Mouse (Mus musculus) adrenal gland, postnatal 25 days (tissue): ENCODE measurements around the gene Slc10a7. TPM values are rescaled to one million over a fixed set of nuclear protein-coding genes. Genes with fewer than 3 reads are reported as not detected.
"Not testable (repeated sequence)": the region's sequence is repeated elsewhere in the genome, so short reads cannot be mapped to it uniquely, and the experiment has no call there.

Source experiments
- DNase-seq: peaks from one replicate; pipeline ENCODE4 v3.0.0; 2021; ENCODE audit warnings: mixed read lengths
- total RNA-seq: library from RNA; stranded (reverse); gene quantifications from 2 replicates; pipeline ENCODE4 v1.2.3, GENCODE M21; 2021

Gene Slc10a7
- total RNA-seq, 1 experiment from 2014 or later, result 20.6 TPM

DNA sequence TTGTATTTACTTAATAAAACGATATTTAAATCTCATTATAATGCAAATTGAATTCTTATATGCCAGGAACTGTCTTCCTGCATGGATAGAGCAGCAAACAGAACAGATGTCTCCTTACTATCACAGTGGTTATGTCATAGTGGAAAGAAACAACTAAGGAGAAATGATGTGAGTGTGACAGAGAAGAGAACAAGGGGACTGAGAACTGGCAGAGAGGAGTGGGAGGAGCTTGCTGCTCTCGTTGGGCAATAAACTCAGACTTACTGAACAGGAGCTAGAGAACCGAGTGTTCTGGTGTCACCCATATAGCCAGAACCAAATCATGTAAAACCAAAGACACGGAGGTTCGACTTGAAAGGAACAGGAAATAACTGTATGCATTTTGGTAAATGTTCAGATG lies 158.3 kb downstream of the Slc10a7 start:
- no peak for DNase-seq

DNA sequence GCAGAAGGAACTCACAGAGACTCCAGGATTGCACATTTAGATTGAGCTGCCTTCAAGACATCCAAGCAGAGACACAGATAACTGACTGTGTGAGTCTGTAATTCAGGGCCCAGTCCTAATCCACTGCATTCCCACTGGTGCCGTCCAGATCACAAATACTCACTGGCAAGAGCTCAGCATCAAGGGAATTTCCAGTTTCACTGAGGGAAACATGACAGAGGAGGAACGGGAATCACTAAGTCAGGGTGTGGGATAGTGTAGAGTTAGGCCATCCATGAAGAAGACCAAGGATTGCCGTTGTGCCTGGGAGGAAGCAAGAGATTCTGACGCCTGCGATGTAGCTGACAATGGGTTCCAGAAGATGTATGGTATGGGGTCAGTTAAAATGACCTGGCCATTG lies 159.1 kb downstream of the Slc10a7 start:
- no peak for DNase-seq

DNA sequence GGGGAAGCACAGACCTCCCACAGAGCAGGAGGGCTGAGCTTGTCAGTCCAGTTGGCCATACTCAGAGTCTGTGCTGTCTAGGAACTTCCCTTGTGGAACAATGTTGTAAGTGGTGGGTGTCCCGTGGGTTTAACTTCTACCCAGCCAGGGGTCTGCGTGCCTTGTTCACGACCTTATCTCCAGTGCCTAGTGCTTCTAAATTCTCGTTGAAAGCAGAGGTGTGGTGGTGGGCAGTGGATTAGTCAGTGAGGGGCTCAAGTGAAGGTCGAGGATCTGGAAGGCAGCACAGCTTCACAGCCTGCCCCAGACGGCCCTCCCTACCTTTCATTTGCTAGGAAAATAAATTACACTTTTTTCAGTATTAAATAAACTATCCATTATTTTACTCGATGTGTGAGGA lies 161.1 kb downstream of the Slc10a7 start:
- no peak for DNase-seq

DNA sequence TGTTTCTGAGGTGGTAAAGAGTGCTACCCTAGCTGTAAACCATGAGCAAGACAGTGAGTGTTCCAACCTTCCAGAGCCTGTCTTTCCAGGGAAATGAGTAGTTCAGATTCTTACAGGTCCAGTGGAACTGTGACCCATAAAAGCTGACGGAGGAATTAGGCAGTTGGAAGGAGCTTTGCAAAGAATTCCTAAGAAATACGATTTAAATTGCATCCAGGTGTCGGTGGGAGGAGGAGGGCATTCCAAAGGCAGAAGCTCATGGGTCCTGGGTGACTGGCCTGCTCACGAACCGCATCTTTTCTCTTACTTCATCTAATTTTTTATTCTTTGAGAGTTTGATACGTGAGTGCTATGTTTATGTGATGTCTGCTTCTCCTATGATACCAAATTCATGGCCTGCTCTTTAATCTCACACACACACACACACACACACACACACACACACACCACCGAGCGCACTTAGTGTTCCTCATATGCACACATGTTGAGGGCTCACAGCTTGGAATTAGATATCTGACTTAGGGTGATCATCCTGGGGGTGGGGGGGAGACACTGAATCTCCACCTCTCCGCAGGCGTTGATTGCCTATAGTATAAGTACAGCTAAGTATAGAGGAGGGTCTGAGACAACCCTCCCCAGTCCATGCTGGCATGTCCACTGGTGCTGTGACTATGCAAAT lies 169.5 kb downstream of the Slc10a7 start:
- DNase-seq, result no peak

DNA sequence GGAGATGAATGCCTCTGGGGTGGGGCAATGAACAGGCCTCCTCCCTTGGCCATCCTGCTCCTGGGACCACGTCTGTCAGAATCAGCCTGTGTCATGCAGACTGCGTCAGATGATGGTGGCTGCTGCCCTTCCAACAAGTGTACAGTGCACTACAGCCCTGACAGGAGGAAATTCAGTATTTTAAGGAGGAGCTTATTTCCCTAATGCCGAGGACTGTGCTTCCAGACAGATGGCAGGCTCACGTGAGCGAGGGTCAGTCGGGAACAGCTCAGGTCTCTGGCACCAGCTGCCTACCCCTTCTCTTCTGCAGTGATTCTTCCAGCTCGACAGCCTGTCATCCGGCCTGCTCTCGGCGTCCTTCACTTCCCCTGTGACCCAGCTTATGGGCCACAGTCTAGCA lies 181.6 kb downstream of the Slc10a7 start:
- DNase-seq, result no peak

DNA sequence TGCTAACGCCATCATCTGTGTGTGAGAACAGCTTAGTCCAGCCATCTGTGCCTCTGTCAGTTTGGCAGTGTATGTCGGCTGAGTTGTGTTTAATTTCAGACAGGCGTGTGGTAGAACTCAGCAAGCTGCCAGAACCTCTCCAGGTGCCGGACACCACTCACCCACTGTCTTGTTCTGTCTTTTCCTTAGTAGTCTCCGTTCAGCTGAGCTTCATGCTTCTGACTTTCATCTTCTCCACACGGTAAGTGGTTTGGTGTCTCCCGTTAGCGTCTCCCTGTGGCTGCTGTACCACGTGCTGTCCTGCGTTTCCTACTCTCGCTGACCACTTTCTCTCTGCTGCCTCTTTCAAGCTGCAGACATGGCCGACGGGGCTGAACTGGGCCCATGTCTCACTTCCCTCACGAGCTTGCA lies 189.2 kb downstream of the Slc10a7 start:
- DNase-seq, result no peak

DNA sequence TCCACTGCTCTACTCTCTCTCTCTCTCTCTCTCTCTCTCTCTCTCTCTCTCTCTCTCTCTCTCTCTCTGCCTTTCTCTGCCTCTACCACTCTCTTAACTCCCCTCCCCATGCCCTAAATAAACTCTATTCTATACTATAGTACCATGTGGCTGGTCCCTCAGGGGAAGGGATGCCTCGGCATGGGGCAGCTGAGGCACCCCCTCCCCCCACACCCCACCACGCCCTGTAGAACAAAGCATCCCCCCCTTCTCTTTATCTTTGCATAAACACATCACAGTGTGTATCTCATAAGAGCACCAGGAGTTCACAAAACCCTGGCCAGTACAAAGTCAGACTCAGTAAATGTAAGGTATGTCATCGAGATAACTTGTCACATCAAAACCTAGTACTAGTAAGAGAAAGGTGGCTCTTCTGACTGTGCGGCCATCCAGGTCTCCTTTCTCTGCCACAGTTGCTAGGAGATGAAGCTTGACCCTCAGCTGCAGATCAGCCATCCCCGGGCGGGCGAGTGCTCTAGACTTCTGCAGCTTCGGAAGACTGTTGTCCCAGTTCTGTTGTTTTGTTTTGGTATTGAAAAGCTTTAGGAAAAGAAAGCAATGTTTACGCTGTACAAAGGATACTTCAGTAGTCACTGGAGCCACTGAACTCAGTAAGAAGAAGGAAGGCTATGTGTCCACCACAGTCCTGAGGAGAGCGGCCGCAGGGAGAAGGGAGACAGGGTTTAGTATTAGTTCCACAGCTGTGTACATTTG lies 194.1 kb downstream of the Slc10a7 start:
- DNase-seq, result no peak

DNA sequence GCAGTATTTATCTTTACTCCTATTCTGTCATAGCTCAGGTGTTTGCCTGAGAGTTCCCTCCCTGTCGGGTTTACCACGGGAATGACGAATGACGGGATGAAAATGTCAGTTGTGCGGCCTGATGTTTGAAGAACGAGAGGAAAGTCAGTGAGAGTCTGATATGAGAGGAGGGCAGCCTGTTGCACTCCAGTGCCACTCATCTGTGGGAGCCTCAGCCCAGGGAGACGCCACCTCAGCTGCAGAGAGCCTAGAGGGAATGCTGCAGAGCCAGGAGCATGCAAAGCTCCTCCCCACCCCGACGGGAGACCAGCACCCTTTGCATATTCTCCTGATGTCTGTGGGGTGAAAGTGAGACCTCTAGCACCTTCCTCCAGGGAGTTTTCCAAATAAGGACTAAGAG lies 196.8 kb downstream of the Slc10a7 start:
- DNase-seq, result no peak

DNA sequence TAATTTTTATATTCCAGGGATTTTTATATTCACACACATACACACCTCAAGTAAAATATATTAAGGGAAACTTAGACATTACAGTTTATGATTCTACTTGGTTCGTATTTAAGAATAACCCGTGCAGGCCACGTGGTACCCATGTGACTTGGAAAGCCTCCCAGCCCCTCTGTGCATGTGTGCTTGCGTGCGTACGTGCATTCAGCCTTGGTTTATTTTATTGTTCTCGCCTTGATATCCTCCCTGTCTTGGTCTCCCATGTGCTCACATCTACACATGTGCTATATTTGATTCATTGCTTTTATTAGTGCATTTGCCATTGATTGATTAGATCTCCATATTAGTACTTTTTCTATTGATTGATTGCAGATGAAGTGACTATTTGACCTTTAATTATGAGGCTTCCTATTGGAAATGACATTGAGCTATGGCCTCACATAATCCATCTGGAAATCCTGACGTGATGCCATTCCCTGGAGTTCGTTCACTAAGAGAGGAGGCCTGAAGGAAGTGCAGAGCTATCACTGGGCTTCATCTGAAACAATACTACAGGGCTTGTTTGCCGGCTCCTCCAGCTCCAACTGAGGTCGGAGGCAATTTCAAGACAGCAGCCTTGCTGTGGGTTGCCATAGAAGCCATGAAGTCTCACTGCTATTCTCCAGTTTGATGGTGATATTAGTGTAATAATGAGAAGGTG lies 200.9 kb downstream of the Slc10a7 start:
- DNase-seq, result no peak

DNA sequence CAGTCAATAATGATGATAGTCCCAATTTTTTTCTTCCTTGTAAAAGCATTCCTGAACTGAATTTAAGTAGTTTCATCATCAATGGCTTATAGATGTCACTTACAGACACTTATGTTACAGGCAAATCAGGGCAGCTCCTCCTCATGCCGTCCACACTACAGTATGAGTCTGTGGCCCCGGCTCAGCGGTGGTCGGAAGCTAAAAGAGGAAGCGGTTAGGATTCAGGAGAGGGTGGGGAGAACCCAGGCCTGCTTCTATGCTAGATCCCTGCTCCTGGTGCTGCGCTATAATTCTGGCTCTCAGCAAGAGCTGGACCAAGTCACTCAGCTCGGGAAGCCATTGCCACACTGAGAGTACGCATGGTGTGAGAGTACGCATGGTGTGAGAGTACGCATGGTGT lies 201.8 kb downstream of the Slc10a7 start:
- DNase-seq, result no peak

DNA sequence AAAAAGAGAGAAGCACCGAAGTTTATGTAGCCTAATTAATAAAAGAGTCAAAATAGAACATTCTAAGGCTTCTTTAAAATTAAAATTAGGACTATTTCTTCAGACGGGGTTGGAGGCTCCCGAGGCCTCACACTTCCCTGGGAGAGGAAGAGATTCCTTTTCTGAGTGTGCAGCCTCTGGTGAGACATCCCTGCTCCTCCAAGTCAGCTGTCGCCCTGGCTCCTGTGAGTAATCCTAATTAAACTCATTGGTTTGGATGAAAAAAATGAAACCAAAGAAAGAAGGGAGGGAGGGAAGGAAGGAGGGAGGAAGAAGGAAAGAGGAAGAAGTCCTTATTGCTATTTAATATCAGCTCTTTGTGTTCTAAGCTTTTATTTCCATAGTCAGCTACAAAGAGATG lies 205.7 kb downstream of the Slc10a7 start:
- no peak for DNase-seq

DNA sequence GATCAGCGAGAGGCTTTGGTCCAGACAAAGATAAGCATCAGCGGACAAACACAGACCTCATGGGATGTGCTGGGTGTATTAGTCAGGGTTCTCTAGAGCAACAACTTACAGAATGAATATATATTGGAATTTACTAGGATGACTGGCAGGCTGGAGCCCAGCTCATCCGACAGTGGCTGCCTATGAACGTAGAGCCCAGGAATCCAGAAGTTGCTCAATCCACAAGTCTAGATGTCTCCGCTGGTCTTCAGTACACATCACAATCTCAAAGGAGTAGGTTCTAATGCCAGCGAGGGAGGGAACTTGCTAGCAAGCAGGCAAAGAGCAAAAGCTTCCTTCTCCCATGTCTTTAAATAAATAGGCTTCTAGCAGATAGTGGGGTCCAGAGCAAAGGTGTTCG lies 207.4 kb downstream of the Slc10a7 start:
- DNase-seq, result no peak

DNA sequence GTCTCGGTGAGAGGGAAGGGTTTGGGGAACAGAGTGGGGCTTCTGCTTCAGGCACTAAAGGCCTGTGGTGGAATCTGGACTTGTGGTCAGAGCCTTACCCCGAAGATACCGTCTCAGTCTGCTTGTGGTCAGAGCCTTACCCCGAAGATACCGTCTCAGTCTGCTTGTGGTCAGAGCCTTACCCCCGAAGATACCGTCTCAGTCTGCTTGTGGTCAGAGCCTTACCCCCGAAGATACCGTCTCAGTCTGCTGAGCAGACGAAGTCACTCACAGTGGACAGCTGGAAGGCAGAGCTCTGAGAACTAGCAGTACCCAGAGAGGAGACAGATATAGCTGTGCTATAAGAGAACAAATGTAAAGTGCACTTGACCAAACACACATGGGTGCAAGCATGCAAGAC lies 208.0 kb downstream of the Slc10a7 start:
- not testable (repeated sequence) for DNase-seq

DNA sequence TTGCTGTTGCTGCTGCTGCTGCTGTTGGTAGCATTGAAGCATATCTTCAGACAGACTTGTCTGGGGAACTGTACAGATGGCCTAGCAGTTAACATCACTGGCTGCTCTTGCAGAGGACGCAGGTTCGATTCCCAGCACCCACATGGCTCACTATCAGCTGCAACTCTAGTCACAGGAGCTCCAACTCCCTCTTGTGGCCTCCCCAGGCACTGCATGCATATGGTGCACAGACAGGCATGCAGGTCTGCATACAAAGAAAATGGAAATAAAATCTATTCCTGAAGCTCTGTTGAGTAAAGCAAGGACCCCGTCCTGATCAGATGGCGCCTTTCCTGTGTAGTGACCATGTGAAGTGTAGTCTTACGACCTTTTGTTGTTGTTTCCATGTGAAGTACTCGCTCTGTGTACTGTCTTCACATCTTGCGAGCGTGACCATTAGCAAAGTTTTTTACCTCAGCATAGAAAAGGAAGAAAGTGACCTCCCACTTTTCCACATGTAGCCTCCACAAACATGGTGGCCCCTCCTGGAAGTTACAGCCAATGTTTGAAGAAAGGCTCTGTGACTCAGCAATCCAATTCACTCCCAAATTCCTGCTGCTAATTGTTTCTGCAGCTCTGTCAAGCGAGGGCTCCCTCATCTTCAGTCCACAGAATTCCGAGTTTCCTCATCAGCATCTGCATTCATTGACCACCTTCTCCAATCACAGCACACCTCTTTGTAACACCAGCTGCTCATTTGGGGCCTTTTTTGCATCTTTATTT lies 210.3 kb downstream of the Slc10a7 start:
- no peak for DNase-seq

DNA sequence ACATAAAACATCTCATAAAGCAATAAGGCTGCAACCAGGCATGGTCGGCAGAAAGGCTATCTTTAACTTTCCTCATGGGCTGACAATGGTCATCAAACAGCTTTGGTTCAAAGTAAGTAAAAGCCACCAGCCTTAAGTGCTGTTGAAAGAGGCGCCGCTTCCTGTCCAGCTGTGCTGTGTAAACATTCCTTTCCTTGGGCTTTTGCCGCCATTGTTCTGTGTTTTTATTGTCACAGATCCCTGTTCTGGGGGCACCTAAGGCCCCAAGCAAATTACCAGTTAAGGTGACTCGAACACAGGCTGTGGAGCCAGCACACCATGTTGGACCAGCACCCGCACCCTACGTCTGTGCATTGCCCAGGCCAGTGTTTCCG lies 210.9 kb downstream of the Slc10a7 start:
- no peak for DNase-seq

DNA sequence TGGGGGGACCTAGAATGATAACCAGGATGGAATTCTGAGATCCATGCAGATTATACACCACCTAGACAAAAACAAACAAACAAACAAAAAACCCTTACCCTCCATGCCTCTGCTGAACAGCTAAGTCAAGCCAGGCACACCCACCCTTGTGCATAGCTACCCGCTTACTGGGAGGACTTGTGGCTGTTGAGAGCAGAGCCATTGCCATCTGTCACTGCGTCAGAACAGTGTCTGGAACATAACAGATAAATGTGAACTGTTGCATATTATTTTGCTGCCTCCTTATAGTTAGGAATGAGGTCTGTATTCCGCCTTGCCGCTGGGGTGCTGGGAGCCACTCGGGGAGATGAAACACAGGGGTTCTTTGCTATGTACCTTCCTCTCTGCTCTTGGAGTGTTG lies 212.4 kb downstream of the Slc10a7 start:
- no peak for DNase-seq

DNA sequence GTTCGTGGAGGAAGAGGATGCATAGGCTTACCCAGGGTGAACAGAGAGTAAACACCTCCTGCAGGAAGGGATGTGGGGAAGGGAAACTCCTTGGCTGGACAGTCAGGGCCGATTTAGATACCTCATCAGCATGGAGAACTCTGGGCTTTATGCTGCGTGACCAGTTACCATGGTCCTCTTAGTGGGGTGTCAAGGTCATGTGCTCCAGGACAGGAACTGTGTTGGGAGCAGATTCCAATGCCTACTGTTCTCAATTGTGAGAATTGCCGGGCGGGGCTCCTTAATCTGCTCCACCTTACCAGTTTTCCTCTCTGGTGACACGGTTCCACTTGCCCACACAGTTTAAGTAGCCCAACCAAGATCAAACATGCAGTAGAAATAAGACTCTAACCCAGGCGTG lies 213.1 kb downstream of the Slc10a7 start:
- DNase-seq, result no peak

DNA sequence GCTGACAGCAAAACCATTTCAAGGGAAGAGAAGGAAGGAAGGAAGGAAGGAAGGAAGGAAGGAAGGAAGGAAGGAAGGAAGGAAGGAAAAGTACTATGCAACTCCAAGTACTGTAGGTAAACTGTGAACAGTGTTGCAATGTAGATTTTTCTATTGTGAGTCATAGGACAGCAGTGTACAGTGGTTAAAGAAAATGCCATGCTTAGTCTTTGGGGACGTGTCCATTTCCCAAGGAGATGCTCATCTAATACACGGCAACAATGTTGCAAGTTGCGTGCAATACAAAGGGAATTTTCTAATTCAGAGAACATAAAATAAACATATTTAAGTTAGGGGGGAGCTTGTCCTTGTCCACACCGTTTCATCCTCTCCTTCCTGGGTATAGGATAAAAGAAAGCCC lies 215.7 kb downstream of the Slc10a7 start:
- no peak for DNase-seq

DNA sequence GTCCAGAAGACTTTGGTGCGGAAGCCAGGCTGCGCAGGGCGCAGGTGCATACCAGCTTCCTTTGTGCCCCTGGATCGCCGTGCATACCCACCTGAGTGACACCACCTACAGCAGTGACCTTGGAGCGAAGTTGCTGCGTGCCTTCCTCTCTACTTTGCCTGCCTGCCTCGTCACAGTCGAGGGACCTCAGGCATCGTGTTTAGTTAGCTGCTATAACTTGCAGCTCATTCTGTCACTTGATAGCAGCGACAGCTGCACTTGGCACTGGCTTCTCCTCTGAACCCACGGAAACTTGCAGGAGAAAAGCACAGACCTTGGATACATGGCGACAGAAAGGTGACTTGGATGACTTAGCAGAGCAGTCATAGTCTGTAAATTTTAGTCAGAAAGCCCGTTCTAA lies 219.1 kb downstream of the Slc10a7 start:
- no peak for DNase-seq

DNA sequence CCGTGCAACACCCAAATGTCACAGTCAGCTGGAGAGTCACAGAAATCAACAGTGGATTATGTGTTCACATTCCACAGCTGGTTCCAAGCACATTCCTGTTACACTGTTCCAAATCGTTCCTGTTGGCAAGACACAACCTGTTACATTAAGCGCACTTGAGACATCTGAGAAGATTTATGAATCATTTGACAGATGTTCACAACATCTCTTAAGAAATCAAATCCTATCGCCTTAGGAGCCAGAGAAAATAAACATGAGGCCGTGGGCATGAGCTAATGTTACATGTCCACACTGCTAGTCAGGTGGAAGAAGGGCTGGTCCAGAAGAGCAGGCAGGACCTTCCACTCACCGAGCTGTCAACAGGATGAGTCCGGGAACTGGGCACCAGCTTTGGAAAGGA lies 223.3 kb downstream of the Slc10a7 start:
- no peak for DNase-seq

DNA sequence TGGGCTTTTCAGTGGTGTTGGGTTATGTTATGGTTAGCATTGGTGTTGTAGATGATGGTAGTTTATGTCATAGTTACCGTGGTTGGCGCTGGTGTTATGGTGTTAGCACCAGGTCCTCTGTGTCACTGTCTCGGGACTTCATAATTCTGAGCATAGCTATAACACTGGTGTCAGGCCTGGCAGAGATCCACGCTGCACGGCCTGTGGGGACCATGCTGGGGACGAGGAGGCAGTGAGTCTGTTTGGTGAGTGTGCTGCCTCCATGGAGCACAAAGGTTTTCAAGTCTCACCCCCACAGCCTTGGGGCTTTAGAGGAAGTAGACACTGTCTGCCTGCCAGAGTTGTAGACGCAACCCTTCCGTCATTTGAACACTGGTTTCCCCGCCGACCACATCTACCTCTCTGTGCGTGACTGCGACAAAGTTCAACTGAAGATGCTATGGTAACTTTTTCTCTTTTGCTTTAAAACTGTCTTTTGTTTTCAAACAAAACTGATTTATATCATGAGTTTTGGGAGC lies 223.9 kb downstream of the Slc10a7 start:
- no peak for DNase-seq

DNA sequence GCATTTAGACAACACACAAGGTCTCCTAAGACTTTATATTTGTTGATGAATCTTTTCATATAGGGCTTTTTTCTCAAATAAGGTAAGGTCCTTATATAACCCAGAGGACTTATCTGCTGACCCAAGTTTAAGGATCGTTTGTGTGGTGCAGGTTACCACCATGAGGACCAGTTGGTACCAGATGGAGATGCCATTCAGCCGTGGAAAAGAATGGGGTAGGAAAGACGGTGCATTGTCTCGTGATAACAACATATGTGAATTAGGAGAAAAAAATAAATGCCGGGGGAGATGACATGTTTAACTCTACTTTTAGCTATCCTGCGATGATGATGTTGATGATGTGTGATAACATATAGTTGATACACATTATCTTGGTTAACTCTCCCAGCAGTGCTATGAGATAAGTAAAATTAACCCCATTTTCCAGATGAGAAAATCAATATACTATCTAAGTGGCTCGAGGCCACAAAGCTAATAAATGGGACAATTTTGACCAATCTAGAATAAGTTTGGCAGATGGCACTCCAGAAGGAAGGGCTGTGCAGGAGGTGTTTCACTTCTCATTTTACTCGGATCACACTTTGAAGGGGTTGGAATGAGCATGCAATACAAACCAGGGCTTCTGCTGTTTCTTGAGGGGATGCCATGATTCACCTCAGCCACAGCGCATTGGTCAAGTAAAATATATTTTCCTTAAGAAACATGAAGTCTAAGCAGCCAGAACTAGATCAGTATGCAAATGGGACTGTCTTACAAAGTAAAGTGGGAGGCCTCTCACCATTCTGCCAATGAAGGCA lies 225.8 kb downstream of the Slc10a7 start:
- DNase-seq, result no peak
